Mouse (Mus musculus): Measurements from ENCODE around the gene Snrnp35.

The Snrnp35 gene

GRCm38 (mm10) chr5:124462297-124463025 lies 20.5 kb upstream of the Snrnp35 start:
- no peak for DNase-seq (ENCODE audit: low spot score in 2 of 2)

DNA sequence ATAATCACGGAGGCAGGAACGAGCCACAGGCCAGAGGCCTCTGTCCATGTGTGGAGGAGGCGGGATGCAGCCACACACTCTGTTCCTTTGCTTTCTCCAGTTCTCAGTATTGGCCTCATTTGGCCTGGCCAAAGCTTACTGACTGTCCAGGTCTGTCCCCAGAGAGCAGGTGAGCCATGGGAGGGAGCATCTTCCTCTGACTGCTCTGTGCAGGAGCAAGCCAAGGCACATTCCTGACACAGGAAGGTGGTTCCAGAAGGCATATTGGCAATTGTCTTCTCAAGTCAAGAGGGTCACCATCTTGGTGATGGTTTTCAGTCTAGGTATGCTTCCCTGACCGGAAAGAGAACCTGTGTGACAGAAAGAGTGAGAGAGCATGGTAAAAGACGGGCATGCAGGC lies 19.5 kb upstream of the Snrnp35 start:
- no peak for DNase-seq (ENCODE audit: low spot score in 2 of 2)

DNA sequence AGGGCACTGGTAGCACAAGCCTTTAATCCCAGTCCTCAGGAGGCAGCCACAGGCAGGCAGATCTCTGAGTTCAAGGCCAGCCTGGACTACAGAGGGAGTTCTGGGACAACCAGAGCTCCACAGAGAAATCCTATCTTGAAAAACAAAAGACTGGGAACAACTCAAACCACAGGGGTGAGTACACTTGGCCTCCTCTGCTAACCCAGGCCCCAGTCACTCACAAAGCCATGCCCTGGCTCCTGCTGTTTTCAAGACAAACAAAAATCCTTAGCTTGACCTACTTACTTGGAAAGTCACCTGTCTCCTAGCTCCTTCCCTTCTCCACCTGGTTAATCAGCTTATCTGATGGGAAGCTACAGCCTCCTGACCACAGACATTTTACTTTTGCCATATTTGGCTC lies 18.0 kb upstream of the Snrnp35 start:
- DNase-seq (ENCODE audit: low spot score in 2 of 2): no peak

- no peak for DNase-seq (ENCODE audit: low spot score in 2 of 2)
These were observed 15.2 kb upstream of the Snrnp35 start for GRCm38 (mm10) chr5:124467766-124468165.

GRCm38 (mm10) chr5:124468365-124468764 lies 14.6 kb upstream of the Snrnp35 start:
- no peak for DNase-seq (ENCODE audit: low spot score in 2 of 2)

- DNase-seq (ENCODE audit: low spot score in 2 of 2): no peak
These were observed 13.4 kb upstream of the Snrnp35 start for GRCm38 (mm10) chr5:124469486-124469885.

- DNase-seq (ENCODE audit: low spot score in 2 of 2): no peak
These were observed 12.3 kb upstream of the Snrnp35 start for GRCm38 (mm10) chr5:124470591-124471171.

GRCm38 (mm10) chr5:124478873-124479204 lies 4.1 kb upstream of the Snrnp35 start:
- DNase-seq (ENCODE audit: low spot score in 2 of 2): no peak

- no peak for DNase-seq (ENCODE audit: low spot score in 2 of 2)
These were observed 2.8 kb upstream of the Snrnp35 start for GRCm38 (mm10) chr5:124480119-124480518.

- no peak for DNase-seq (ENCODE audit: low spot score in 2 of 2)
These were observed 1.2 kb upstream of the Snrnp35 start for GRCm38 (mm10) chr5:124481714-124482113.

GRCm38 (mm10) chr5:124482436-124482965 lies 433 bp upstream of the Snrnp35 start:
- DNase-seq (ENCODE audit: low spot score in 2 of 2): peak; percentile 36 to 59

DNA sequence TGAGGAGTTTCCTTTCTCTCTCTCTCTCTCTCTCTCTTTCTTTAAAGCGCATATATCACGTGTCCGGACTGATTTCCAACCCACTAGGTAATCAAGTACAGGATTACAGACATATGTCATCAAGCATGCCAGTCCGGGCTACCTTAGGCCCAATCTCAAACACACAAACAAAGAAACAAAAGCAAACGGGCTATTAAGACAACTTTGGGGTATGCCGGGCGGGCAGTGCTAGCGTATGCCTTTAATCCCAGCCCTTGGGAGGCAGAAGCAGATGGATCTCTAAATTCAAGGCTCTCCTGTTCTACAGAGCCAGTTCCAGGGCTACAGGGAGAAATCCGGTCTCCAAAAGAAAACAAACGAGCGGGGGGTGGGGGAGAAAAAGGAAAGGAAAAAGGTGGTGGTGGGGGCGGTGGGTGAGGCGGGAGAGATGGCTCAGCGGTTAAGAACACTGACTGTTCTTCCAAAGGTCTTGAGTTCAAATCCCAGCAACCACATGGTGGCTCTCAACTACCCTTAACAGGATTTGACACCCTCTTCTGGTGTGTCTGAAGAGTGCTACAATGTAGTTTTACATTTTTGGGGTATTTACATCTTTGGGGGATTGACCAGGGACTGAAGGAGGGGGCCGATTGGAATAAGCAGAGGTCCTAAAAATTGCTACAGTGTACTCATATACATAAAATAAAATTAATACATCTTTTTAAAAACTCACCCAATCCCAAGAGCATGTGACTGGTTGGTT lies 892 bp downstream of the Snrnp35 start:
- DNase-seq (ENCODE audit: low spot score in 2 of 2): no peak

- no peak for DNase-seq (ENCODE audit: low spot score in 2 of 2)
These were observed 2.7 kb downstream of the Snrnp35 start for GRCm38 (mm10) chr5:124485654-124486053.

- DNase-seq (ENCODE audit: low spot score in 2 of 2): no peak
These were observed 6.0 kb downstream of the Snrnp35 start for GRCm38 (mm10) chr5:124488885-124489284.

DNA sequence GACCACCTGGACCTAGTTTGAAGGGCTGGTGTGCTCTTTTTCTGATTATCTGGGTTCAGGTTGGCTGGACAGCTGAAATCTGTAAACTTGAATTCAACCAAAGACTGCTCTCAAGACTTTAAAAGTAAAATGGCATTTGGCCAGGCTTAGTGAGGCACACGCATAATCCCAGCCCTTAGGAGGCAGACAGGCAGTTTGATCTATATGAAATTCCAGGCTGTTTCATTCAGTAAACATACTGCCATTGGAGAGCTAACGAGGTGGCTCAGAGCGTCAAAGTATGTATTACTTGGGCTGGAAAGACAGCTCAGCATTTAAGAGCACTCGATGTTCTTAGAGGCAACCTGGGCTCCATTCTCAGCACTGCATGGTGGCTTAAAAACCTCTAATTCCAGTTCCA lies 8.8 kb downstream of the Snrnp35 start:
- no peak for DNase-seq (ENCODE audit: low spot score in 2 of 2)

DNA sequence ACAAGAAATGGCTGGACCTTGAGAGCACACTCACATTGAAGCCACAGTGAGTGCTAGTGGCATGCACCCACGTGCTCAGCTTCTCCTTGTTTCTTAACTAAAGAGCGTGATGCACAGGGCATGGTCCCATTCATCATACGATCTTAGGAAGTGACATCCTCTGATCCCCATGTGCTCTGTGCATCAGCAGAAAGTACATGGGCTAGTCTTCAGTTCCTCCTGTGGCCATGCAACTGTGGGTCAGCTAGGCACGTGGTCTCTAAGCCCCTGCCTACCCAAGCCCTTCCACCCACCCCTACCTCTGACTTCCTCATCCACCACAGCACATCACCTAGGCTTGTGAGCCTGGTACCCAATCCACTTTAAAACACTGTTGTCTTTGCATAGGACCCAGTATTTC lies 9.7 kb downstream of the Snrnp35 start:
- DNase-seq (ENCODE audit: low spot score in 2 of 2): no peak

DNA sequence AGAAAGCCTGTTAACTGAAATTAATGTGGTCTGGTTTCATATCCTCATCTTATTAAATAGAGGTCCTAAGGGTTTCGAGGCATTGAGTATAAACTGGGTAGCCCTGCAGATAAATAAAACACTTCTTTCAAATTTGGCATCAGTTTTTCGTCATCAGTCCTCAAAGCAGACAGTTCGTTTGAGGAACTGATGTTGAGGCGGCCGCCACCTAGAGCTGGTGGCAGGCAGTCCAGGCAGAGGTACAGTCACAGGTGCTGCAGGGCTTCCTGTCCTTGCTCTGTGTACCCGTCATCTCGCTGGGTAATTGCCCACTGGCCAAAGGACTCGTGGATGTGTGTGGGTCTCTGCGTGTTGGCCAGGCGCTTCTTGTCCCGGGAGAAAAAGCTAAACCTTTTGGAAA lies 10.5 kb downstream of the Snrnp35 start:
- no peak for DNase-seq (ENCODE audit: low spot score in 2 of 2)

DNA sequence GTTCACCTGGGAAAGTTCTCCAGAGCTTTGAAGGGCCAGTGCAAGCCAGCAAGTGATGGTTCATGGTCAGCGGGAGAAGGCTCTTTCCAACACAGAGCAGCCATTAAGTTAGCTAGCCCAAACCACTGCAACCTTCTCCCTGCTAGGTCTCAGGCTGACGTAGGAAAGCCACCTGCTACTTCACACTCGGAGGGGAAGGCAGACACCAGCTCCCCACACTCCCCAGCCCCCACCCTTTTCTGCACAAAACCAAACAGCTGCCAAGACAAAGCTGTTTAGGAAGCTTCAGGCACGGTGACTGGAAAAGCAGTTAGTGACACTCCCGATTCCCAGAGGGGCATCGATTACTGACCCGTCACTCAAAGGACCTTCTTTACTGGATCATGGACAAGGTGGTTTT lies 12.6 kb downstream of the Snrnp35 start:
- DNase-seq (ENCODE audit: low spot score in 2 of 2): no peak

DNA sequence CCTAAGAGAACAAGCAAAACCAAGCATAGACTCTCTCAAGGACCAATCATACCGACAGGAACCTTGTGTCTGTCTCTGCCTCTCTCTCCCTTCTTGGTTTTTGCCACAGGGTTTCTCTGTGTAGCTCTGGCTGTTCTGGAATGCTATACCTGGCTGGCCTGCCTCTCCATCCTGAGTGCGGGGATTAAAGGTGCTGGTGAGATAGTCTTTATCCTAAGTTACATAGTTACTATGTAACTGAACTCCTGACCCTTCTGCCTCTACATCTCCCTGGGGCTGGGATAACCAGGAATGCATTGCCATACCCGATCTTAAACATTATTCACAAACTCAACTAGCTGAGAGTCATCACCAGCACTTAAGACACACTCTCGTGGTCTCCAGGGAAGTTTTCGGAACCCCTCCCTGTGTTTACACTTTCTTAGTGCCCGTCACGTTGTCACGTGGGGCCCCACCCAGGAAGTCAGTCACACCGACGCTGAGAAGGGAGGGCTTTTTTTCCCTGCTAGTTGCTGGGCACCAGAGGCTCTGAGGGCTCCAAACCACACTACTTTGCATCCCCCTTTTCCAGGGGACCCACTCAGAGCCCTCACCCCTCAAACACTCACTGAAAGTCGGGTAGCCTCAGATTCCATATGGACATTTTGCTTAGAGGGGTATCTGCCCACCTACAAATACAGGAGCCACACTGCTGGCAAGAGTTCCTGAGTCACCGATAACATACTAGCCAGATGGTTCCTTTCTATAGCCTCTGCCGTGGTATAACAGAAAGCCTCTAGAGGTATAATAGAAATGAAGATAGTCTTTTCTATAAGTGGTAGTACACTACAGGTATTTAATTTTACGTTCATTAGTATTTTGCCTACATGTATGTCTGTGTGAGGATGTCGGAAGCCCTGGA lies 13.9 kb downstream of the Snrnp35 start:
- no peak for DNase-seq (ENCODE audit: low spot score in 2 of 2)

DNA sequence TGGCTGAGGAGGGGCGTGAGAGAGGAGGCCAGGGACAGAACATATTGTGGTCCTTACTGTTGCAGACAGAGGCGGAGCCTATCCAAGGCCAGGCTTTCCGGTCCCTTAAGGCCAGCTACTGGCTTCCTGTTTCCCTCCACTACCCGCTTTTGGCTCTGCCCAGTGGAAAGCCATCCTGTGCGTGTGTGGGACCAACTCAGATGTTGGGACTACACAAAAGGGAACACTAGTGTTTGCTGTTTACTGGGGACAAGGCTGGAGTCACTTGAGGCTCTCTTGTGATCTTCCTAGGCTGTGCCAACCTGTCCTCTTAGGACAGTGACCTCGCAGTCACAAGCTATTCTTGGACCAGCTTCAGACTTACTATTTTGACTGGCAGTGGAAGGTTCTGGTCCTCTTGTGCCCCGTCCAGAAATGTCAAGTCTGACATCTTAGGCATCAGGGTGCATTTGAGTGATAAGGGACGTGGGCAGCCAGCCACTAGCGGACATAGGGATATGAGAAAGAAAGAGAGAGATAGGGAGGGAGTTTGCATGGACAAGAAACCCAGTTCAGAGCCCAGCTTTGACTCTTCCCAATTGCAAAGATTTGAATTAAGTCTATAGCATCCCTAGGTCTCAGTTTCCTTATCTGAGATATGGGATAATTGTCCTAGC lies 15.4 kb downstream of the Snrnp35 start:
- peak; percentile 83 to 84 for DNase-seq (ENCODE audit: low spot score in 2 of 2)

GRCm38 (mm10) chr5:124499001-124499400 lies 16.1 kb downstream of the Snrnp35 start:
- DNase-seq (ENCODE audit: low spot score in 2 of 2): no peak

All from heart, adult 9 months (tissue).